Mouse (Mus musculus) embryonic facial prominence, embryonic 14.5 days (tissue): ENCODE results near the gene Ubxn4. TPM values are rescaled to one million over a fixed set of nuclear protein-coding genes. Genes with fewer than 3 reads are reported as not detected.
"Not testable (repeated sequence)": the region's sequence is repeated elsewhere in the genome, so short reads cannot be mapped to it uniquely, and the experiment has no call there.

Experiments
- ATAC-seq: fragments of 200-750 bp; cut with Nextera tagmentation; 2 replicates; pipeline ENCODE4 v1.8.0; 2017; ENCODE audit warnings: low read depth, moderate number of reproducible peaks, moderate TSS enrichment
- DNase-seq: peaks from one replicate; pipeline ENCODE4 v3.0.0-alpha.2; 2015; ENCODE audit warnings: low spot score
- H3K27ac ChIP-seq: fragments of 300-500 bp; sonication (generic); replicated peaks from 2 replicates; pipeline ENCODE4 v1.5.1; 2014; ENCODE audit warnings: low read depth, mild to moderate bottlenecking, low read length, moderate library complexity
- H3K27me3 ChIP-seq: fragments of 300-500 bp; sonication (generic); replicated peaks from 2 replicates; pipeline ENCODE4 v1.6.1; 2014; ENCODE audit warnings: low read length; ENCODE audit not compliant: control insufficient read depth, insufficient read depth
- H3K36me3 ChIP-seq: fragments of 300-500 bp; sonication (generic); 2 replicates; pipeline ENCODE4 v1.6.1; 2014; ENCODE audit warnings: low read length, mixed read lengths; ENCODE audit not compliant: control insufficient read depth, insufficient read depth
- H3K4me1 ChIP-seq: fragments of 300-500 bp; sonication (generic); 2 replicates; pipeline ENCODE4 v1.6.1; 2014; ENCODE audit warnings: antibody characterized with exemption, low read length; ENCODE audit not compliant: control insufficient read depth, insufficient read depth
- H3K4me2 ChIP-seq: fragments of 300-500 bp; sonication (generic); 2 replicates; pipeline ENCODE4 v1.6.1; 2014; ENCODE audit warnings: low read depth, mild to moderate bottlenecking, low read length, moderate library complexity, mixed read lengths
- H3K4me3 ChIP-seq: fragments of 300-500 bp; sonication (generic); 2 replicates; pipeline ENCODE4 v1.5.1; 2014; ENCODE audit warnings: low read depth, mild to moderate bottlenecking, low read length
- H3K9ac ChIP-seq: fragments of 300-500 bp; sonication (generic); 2 replicates; pipeline ENCODE4 v1.6.1; 2014; ENCODE audit warnings: low read depth, mild to moderate bottlenecking, low read length, moderate library complexity, mixed read lengths
- H3K9me3 ChIP-seq: fragments of 300-500 bp; sonication (generic); 2 replicates; pipeline ENCODE4 v1.6.1; 2016; ENCODE audit warnings: low read length; ENCODE audit not compliant: control insufficient read depth
- WGBS: fragments of 180-500 bp; shearing (Covaris S2); extraction: QIAGEN DNeasy Blood & Tissue Kit; methylation state at CpG from one replicate; pipeline ENCODE4 v1.1.7; 2014; 5-methylcytosine and 5-hydroxymethylcytosine counted together
- polyA plus RNA-seq: library from polyadenylated mRNA; unstranded; fragments of >200 nt; fragmentation: Nextera tagmentation; extraction: Ambion mirVana; gene quantifications from 2 replicates; pipeline ENCODE4 v1.2.1, GENCODE M21; 2014

Gene Ubxn4
- polyA plus RNA-seq, 1 experiment from 2014 or later, result 67.8 TPM

- H3K9me3 ChIP-seq, result no peaks in the 10 kb centered on the region
- WGBS, result under 1% methylated on average over 13 of the region's 19 CpGs
- peak overlapping the region; percentile 88 for H3K9ac ChIP-seq
- 0 out of 2 replicates have a peak, but pooled peaks cover 6% of the 10 kb centered on the region for H3K36me3 ChIP-seq
- peaks cover 4% of the 10 kb centered on the region for H3K4me1 ChIP-seq
- DNase-seq (no peak), ATAC-seq (peak; percentile 34)
- H3K27me3 ChIP-seq, result no peaks in the 10 kb centered on the region
- H3K4me2 ChIP-seq, result peak overlapping the region; percentile 95
- H3K4me3 ChIP-seq, result peak overlapping the region; percentile 77
- peak overlapping the region; percentile 82 for H3K27ac ChIP-seq
Measured at GRCm38 (mm10) chr1:128244727-128245355, 1.1 kb downstream of the Ubxn4 start.

- H3K27me3 ChIP-seq, H3K4me1 ChIP-seq, H3K9me3 ChIP-seq, H3K4me3 ChIP-seq, DNase-seq, H3K4me2 ChIP-seq, H3K27ac ChIP-seq, ATAC-seq, H3K9ac ChIP-seq: not testable (repeated sequence)
- 74% methylated on average over 7 of the region's 7 CpGs for WGBS
- H3K36me3 ChIP-seq, result peaks cover 88% of the 10 kb centered on the region
Measured at GRCm38 (mm10) chr1:128267061-128267460, 23.3 kb downstream of the Ubxn4 start.

GRCm38 (mm10) chr1:128270731-128271130 is 27.0 kb downstream of the Ubxn4 start:
- no peaks in the 10 kb centered on the region for H3K9me3 ChIP-seq
- no peak for ATAC-seq
- H3K27ac ChIP-seq, result no peak overlapping the region
- H3K4me1 ChIP-seq, result no peaks in the 10 kb centered on the region
- H3K4me3 ChIP-seq, result no peak overlapping the region
- no peak overlapping the region for H3K9ac ChIP-seq
- 92% methylated on average over 3 of the region's 3 CpGs for WGBS
- no peak for DNase-seq
- peaks cover 93% of the 10 kb centered on the region for H3K36me3 ChIP-seq
- no peak overlapping the region for H3K4me2 ChIP-seq
- no peaks in the 10 kb centered on the region for H3K27me3 ChIP-seq

GRCm38 (mm10) chr1:128275908-128276307 is 32.1 kb downstream of the Ubxn4 start:
- Histone ChIP-seq H3K9ac (no peak overlapping the region), H3K27ac (no peak overlapping the region), H3K4me2 (no peak overlapping the region), H3K4me1 (no peaks in the 10 kb centered on the region), H3K4me3 (no peak overlapping the region), H3K9me3 (no peaks in the 10 kb centered on the region), H3K27me3 (no peaks in the 10 kb centered on the region), H3K36me3 (peaks cover 93% of the 10 kb centered on the region)
- WGBS, result 100% methylated on average over 1 of the region's 1 CpGs
- no peak for DNase-seq
- ATAC-seq, result no peak

- Histone ChIP-seq H3K9me3 (peaks cover 4% of the 10 kb centered on the region; the same call in 1 of the 2 replicates), H3K4me1 (no peaks in the 10 kb centered on the region), H3K27me3 (no peaks in the 10 kb centered on the region), H3K4me2 (no peak overlapping the region), H3K36me3 (peaks cover 77% of the 10 kb centered on the region), H3K27ac (no peak overlapping the region), H3K9ac (no peak overlapping the region), H3K4me3 (no peak overlapping the region)
- DNase-seq, result no peak
- no peak for ATAC-seq
- WGBS, result 92% methylated on average over 3 of the region's 3 CpGs
Measured at GRCm38 (mm10) chr1:128278563-128278962, 34.8 kb downstream of the Ubxn4 start.

- H3K4me2 ChIP-seq, result no peak overlapping the region
- peaks cover 4% of the 10 kb centered on the region; the same call in 1 of the 2 replicates for H3K9me3 ChIP-seq
- WGBS, result 96% methylated on average over 3 of the region's 3 CpGs
- no peaks in the 10 kb centered on the region for H3K4me1 ChIP-seq
- H3K27ac ChIP-seq, result no peak overlapping the region
- DNase-seq, result no peak
- no peak overlapping the region for H3K4me3 ChIP-seq
- H3K9ac ChIP-seq, result no peak overlapping the region
- ATAC-seq, result no peak
- H3K36me3 ChIP-seq, result peaks cover 54% of the 10 kb centered on the region
- H3K27me3 ChIP-seq, result no peaks in the 10 kb centered on the region
Measured at GRCm38 (mm10) chr1:128281753-128282152, 38.0 kb downstream of the Ubxn4 start.

GRCm38 (mm10) chr1:128282924-128283323 is 39.2 kb downstream of the Ubxn4 start:
- Histone ChIP-seq H3K9ac (no peak overlapping the region), H3K4me3 (no peak overlapping the region), H3K27ac (no peak overlapping the region), H3K4me1 (no peaks in the 10 kb centered on the region), H3K9me3 (peaks cover 4% of the 10 kb centered on the region; the same call in 1 of the 2 replicates), H3K36me3 (peaks cover 42% of the 10 kb centered on the region), H3K27me3 (no peaks in the 10 kb centered on the region), H3K4me2 (no peak overlapping the region)
- ATAC-seq, result no peak
- WGBS, result 94% methylated on average over 3 of the region's 3 CpGs
- no peak for DNase-seq

- H3K27ac ChIP-seq, result no peak overlapping the region
- no peaks in the 10 kb centered on the region for H3K27me3 ChIP-seq
- no peak for ATAC-seq
- DNase-seq, result no peak
- H3K4me1 ChIP-seq, result no peaks in the 10 kb centered on the region
- no peak overlapping the region for H3K9ac ChIP-seq
- peaks cover 29% of the 10 kb centered on the region for H3K36me3 ChIP-seq
- H3K4me2 ChIP-seq, result no peak overlapping the region
- H3K4me3 ChIP-seq, result no peak overlapping the region
- 88% methylated on average over 8 of the region's 8 CpGs for WGBS
- peaks cover 4% of the 10 kb centered on the region; the same call in 1 of the 2 replicates for H3K9me3 ChIP-seq
Measured at GRCm38 (mm10) chr1:128284157-128284690, 40.5 kb downstream of the Ubxn4 start.

GRCm38 (mm10) chr1:128285136-128285535 is 41.4 kb downstream of the Ubxn4 start:
- no peak overlapping the region for H3K9ac ChIP-seq

More at GRCm38 (mm10) chr1:128285136-128285535, 41.4 kb downstream of the Ubxn4 start:
- H3K27me3 ChIP-seq, result no peaks in the 10 kb centered on the region
- DNase-seq (no peak), ATAC-seq (no peak)
- H3K36me3 ChIP-seq, result peaks cover 20% of the 10 kb centered on the region; the same call in 1 of the 2 replicates
- H3K27ac ChIP-seq, result no peak overlapping the region
- no peak overlapping the region for H3K4me2 ChIP-seq
- no peak overlapping the region for H3K4me3 ChIP-seq
- 90% methylated on average over 9 of the region's 9 CpGs for WGBS
- no peaks in the 10 kb centered on the region for H3K4me1 ChIP-seq
- peaks cover 4% of the 10 kb centered on the region; the same call in 1 of the 2 replicates for H3K9me3 ChIP-seq
